Mouse (Mus musculus) thymus, adult 2 months (tissue): ENCODE measurements around the gene Dysf. TPM values are rescaled to one million over a fixed set of nuclear protein-coding genes. Genes with fewer than 3 reads are reported as not detected.

Experiments
- DNase-seq: peaks from one replicate; pipeline ENCODE4 v3.0.0; 2021
- H3K27ac ChIP-seq: fragments of 200-500 bp; 2 replicates; pipeline ENCODE4 v1.5.1; 2012; ENCODE audit warnings: low read length, control low read depth; ENCODE audit not compliant: control insufficient read depth, insufficient read depth
- H3K27me3 ChIP-seq: fragments of 200-500 bp; 2 replicates; pipeline ENCODE4 v1.6.1; 2012; ENCODE audit warnings: mild to moderate bottlenecking, low read length, moderate library complexity, mixed read lengths; ENCODE audit not compliant: control insufficient read depth, insufficient read depth
- H3K36me3 ChIP-seq: fragments of 200-500 bp; 2 replicates; pipeline ENCODE4 v1.6.1; 2012; ENCODE audit warnings: mild to moderate bottlenecking, low read length, moderate library complexity; ENCODE audit not compliant: control insufficient read depth, insufficient read depth
- H3K4me1 ChIP-seq: fragments of 200-500 bp; replicated peaks from 2 replicates; pipeline ENCODE4 v1.6.1; 2012; ENCODE audit warnings: low read length; ENCODE audit not compliant: control insufficient read depth, insufficient read depth
- H3K4me3 ChIP-seq: fragments of 200-500 bp; 2 replicates; pipeline ENCODE4 v1.5.1; 2012; ENCODE audit warnings: mild to moderate bottlenecking, low read length, control low read depth, moderate library complexity; ENCODE audit not compliant: control insufficient read depth, insufficient read depth
- CTCF ChIP-seq: fragments of 200-500 bp; IDR thresholded peaks from 2 replicates; pipeline ENCODE4 v1.5.1; 2012; ENCODE audit warnings: mild to moderate bottlenecking, control low read depth, low read length, moderate library complexity, borderline replicate concordance; ENCODE audit not compliant: control insufficient read depth, poor library complexity, insufficient read depth; ENCODE audit errors: extremely low read depth
- POLR2A ChIP-seq: fragments of 200-500 bp; IDR thresholded peaks from 2 replicates; pipeline ENCODE4 v1.6.1; 2012; ENCODE audit warnings: mild to moderate bottlenecking, low read length, control low read depth, moderate library complexity; ENCODE audit not compliant: control insufficient read depth, poor library complexity, insufficient read depth; ENCODE audit errors: extremely low read depth
- WGBS: fragments of 180-500 bp; shearing (Covaris S2); methylation state at CpG from one replicate; pipeline ENCODE4 v1.1.7; 2018; 5-methylcytosine and 5-hydroxymethylcytosine counted together
- polyA plus RNA-seq: library from polyadenylated mRNA; depleted of rRNA; stranded (reverse); fragments of >200 nt; gene quantifications from 2 replicates; pipeline ENCODE4 v1.2.3, GENCODE M21; 2012

Dysf gene
- polyA plus RNA-seq, 1 experiment, result 6.2 TPM

DNA sequence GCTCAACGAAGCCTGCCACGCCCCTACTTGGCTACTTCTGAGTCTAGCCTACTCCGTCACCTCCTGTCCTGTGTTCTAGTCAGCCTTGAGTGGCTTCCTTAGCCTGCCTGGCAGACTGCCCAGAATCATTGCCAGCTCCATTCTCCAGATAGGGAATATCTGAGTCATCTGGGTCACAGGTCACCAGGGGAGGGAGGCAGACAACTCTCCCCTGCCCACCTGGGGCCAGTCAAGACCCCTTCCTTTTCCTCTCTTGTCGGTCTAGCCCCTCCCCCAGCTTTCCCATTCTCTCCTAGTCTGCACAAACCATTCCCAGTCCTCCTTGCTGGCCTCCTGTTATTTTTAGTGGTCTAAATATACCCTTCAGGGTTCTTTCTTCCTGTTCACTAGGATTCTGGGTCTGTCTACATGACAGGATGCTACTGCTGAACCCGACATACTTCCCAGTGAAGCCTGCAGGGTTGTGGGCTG lies 50.3 kb downstream of the Dysf start:
- WGBS, result 57% methylated on average over 5 of the region's 5 CpGs
- TF ChIP-seq POLR2A (no peak), CTCF (no peak)
- DNase-seq, result no peak
- H3K36me3 ChIP-seq, result no peaks in the 10 kb centered on the region
- no peaks in the 10 kb centered on the region for H3K27me3 ChIP-seq
- H3K4me1 ChIP-seq, result 0 out of 2 replicates have a peak, but pooled peaks cover 9% of the 10 kb centered on the region
- no peak overlapping the region for H3K4me3 ChIP-seq
- no peak overlapping the region for H3K27ac ChIP-seq

DNA sequence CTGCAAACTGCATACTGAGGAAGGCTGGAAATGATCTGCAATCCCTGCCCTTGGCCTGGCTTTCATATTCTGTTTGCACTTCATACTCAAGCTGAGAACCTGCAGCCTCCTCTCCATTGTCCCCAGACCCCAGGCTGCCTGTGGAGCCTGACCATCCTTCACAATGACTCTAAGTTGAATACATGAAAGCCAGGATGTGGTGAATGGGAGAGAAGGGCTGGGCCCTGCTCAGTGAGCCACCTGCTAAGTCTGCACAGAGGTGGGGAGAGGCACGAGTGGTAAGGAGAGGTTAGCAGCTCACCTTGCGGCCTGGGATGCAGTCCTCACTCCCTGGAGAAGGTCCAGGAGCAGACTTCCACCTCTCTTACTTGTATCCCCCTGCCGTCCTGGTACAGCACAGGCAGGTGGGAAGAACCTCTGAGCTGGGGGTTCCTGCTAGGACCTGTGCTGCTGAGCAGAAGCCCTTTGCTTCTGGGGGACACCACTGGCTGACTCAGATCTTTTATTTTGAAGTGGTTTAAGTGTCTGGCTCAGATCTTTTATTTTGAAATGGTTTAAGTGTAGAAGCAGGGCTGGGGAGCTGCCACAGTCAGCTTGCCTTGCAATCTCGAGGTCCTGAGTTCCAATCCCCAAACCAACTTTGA lies 51.5 kb downstream of the Dysf start:
- no peaks in the 10 kb centered on the region for H3K27me3 ChIP-seq
- H3K4me1 ChIP-seq, result 0 out of 2 replicates have a peak, but pooled peaks cover 9% of the 10 kb centered on the region
- TF ChIP-seq CTCF (no peak), POLR2A (no peak)
- no peak overlapping the region for H3K27ac ChIP-seq
- no peaks in the 10 kb centered on the region for H3K36me3 ChIP-seq
- WGBS, result 53% methylated on average over 4 of the region's 4 CpGs
- H3K4me3 ChIP-seq, result no peak overlapping the region
- no peak for DNase-seq

DNA sequence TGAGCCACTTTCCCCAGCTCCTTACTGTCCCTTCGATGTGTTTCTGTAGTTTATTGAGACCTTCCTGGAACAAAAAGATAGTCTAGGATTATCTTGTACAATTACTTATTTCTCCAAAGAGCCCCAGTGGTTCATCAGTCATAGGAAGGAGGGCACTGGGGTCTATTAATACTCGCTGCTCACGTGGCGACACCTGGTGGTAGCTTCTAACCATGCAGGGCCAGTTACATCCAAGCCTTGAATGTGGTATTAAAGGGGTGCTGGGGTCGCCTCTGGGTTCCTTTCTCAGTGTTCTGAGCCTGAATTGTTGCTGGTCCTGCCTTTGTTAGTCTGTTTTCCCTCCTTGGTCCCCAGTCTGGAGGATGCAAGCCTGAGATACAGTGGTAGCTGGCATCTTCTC lies 52.9 kb downstream of the Dysf start:
- TF ChIP-seq POLR2A, result no peak
- TF ChIP-seq CTCF, result peak; percentile 47; the same call in 1 of the 2 replicates

DNA sequence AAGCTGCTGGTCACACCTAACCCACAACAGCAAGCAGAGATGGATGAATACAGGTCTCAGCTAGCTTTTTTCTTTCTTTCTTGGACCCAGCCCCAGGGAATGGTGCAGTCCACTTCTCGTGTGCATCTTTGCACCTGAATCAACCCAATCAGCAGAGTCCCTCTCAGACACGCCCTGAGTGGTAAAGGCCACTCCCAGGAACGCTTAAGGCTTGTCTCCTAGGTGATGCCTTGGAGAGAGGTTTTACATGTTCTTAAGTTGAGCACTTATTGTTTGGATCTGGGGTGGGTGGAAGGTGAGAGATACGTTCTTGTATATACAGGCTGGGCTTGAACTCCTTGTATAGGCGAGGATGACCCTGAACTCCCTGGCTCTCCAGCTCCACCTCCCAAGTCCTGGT lies 54.2 kb downstream of the Dysf start:
- no peak overlapping the region for H3K27ac ChIP-seq
- TF ChIP-seq CTCF (no peak), POLR2A (no peak)
- DNase-seq, result no peak
- 0 out of 2 replicates have a peak, but pooled peaks cover 9% of the 10 kb centered on the region for H3K4me1 ChIP-seq
- H3K4me3 ChIP-seq, result no peak overlapping the region
- no peaks in the 10 kb centered on the region for H3K36me3 ChIP-seq
- no peaks in the 10 kb centered on the region for H3K27me3 ChIP-seq
- 84% methylated on average over 5 of the region's 5 CpGs for WGBS

More for the DNA sequence above, 52.9 kb downstream of the Dysf start:
- H3K27ac ChIP-seq, result no peak overlapping the region
- H3K36me3 ChIP-seq, result no peaks in the 10 kb centered on the region
- no peaks in the 10 kb centered on the region for H3K27me3 ChIP-seq
- peak; percentile 48 for DNase-seq
- H3K4me3 ChIP-seq, result no peak overlapping the region
- WGBS, result 8% methylated on average over 5 of the region's 5 CpGs
- H3K4me1 ChIP-seq, result 0 out of 2 replicates have a peak, but pooled peaks cover 9% of the 10 kb centered on the region

DNA sequence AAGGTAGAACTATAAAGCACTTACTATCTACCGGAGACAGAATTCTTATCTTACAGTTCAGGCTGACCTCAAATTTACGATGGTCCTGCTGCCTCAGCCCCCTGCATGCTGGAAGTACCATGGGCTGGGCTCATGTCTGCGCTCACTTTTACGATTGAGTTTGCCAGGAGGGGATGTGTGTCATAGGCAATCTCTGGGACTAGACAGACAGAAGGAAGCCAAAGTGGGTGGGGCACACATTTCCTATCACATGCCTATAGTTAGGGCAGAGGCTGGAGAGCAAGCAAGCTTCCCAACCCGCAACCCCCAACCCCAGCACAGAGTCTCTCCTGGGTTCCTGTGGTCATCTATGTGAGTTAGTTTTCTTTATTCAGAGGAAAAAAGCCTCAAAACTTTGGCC lies 59.8 kb downstream of the Dysf start:
- no peaks in the 10 kb centered on the region for H3K4me1 ChIP-seq
- no peak overlapping the region for H3K27ac ChIP-seq
- 22% methylated on average over 5 of the region's 5 CpGs for WGBS
- H3K27me3 ChIP-seq, result no peaks in the 10 kb centered on the region
- no peaks in the 10 kb centered on the region for H3K36me3 ChIP-seq
- no peak for DNase-seq
- TF ChIP-seq CTCF (no peak), POLR2A (no peak)
- no peak overlapping the region for H3K4me3 ChIP-seq

DNA sequence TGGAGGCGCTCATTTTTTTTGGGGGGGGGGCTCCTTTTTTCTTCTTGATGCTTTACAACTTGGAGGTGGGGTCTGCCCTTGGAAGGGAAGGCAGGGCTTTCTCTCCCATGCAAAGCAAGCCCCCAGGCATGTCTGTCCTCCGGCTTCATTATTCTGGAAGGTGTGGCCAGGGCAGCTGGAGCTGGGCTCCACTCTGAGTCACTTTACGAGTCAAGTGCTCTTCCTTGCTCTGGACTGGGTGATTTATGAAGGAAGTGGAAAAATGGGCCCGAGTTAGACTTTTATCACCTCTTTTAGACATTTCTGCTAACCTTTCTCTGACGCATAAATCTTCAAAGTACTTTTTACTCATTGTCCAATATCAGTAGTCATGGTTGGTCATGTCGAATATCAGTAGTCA lies 61.9 kb downstream of the Dysf start:
- Histone ChIP-seq H3K4me3 (no peak overlapping the region), H3K27me3 (no peaks in the 10 kb centered on the region), H3K27ac (no peak overlapping the region), H3K4me1 (no peaks in the 10 kb centered on the region), H3K36me3 (no peaks in the 10 kb centered on the region)
- DNase-seq, result no peak
- whole genome bisulfite sequencing, result 59% methylated on average over 6 of the region's 6 CpGs
- TF ChIP-seq CTCF (no peak), POLR2A (no peak)
